Mouse (Mus musculus): ENCODE results near the gene Ccdc82. TPM values are rescaled to one million over a fixed set of nuclear protein-coding genes. Genes with fewer than 3 reads are reported as not detected.

Ccdc82 gene
- total RNA-seq, 2 experiments from 2014 or later = 13.0 to 13.5 TPM

Other genes with a start within 250 kb of the Ccdc82 start
- 1 to 10 TPM; 7.9 to 8.6 TPM for gene Jrkl, start 1.1 kb upstream of the Ccdc82 start, total RNA-seq (2021)
- gene Maml2, start 51.0 kb downstream of the Ccdc82 start, total RNA-seq (2021) = 10 to 100 TPM; 11.9 to 13.2 TPM
- not detected for gene Gm17571, start 199.8 kb downstream of the Ccdc82 start, total RNA-seq (2021)

Measured in heart, postnatal 4 days (tissue).